Mouse (Mus musculus): ENCODE measurements at regions not wholly inside any gene's neighbourhood (a gene's known extent, or its start where the extent isn't known, plus 50 kb on each side); places are given as distances from the start of the nearest gene placed in this dataset.

GRCm38 (mm10) chr2:128457591-128458209 is 133.3 kb upstream of the Spdye4c start:
- Histone ChIP-seq H3K9me3 (ENCODE audit: control insufficient read depth, low read depth, low read length) (no peaks in the 10 kb centered on the region), H3K27me3 (ENCODE audit: control insufficient read depth, insufficient read depth, low read length) (no peaks in the 10 kb centered on the region), H3K4me1 (ENCODE audit: control insufficient read depth, insufficient read depth, low read length) (no peaks in the 10 kb centered on the region), H3K36me3 (ENCODE audit: control insufficient read depth, insufficient read depth, low read length) (no peaks in the 10 kb centered on the region), H3K4me2 (replicated peaks; ENCODE audit: low read depth, low read length) (no peak overlapping the region), H3K27ac (ENCODE audit: low read length) (no peak overlapping the region), H3K4me3 (ENCODE audit: low read depth, low read length) (no peak overlapping the region), H3K9ac (replicated peaks; ENCODE audit: low read depth, low read length) (no peak overlapping the region)
- no peak for ATAC-seq (ENCODE audit: insufficient number of reproducible peaks, insufficient read depth, low FRiP score, low read depth)
- WGBS: 70% methylated on average over 6 of the region's 6 CpGs

- Histone ChIP-seq H3K4me3 (ENCODE audit: low read depth, low read length) (no peak overlapping the region), H3K4me1 (ENCODE audit: control insufficient read depth, insufficient read depth, low read length) (no peaks in the 10 kb centered on the region), H3K4me2 (replicated peaks; ENCODE audit: low read depth, low read length) (no peak overlapping the region), H3K9ac (replicated peaks; ENCODE audit: low read depth, low read length) (no peak overlapping the region), H3K27me3 (ENCODE audit: control insufficient read depth, insufficient read depth, low read length) (no peaks in the 10 kb centered on the region), H3K27ac (ENCODE audit: low read length) (no peak overlapping the region), H3K9me3 (ENCODE audit: control insufficient read depth, low read depth, low read length) (no peaks in the 10 kb centered on the region), H3K36me3 (ENCODE audit: control insufficient read depth, insufficient read depth, low read length) (no peaks in the 10 kb centered on the region)
- no peak for ATAC-seq (ENCODE audit: insufficient number of reproducible peaks, insufficient read depth, low FRiP score, low read depth)
- 88% methylated on average over 6 of the region's 6 CpGs for WGBS
These were observed 125.6 kb upstream of the Spdye4c start for GRCm38 (mm10) chr2:128465214-128465984.

- ATAC-seq (ENCODE audit: insufficient number of reproducible peaks, insufficient read depth, low FRiP score, low read depth): no peak
- Histone ChIP-seq H3K36me3 (ENCODE audit: control insufficient read depth, insufficient read depth, low read length) (no peaks in the 10 kb centered on the region), H3K9me3 (ENCODE audit: control insufficient read depth, low read depth, low read length) (no peaks in the 10 kb centered on the region), H3K4me3 (ENCODE audit: low read depth, low read length) (no peak overlapping the region), H3K27ac (ENCODE audit: low read length) (no peak overlapping the region), H3K4me2 (replicated peaks; ENCODE audit: low read depth, low read length) (no peak overlapping the region), H3K27me3 (ENCODE audit: control insufficient read depth, insufficient read depth, low read length) (no peaks in the 10 kb centered on the region), H3K4me1 (ENCODE audit: control insufficient read depth, insufficient read depth, low read length) (peaks cover 4% of the 10 kb centered on the region; the same call in 1 of the 2 replicates), H3K9ac (replicated peaks; ENCODE audit: low read depth, low read length) (no peak overlapping the region)
- WGBS: 85% methylated on average over 8 of the region's 8 CpGs
These were observed 123.3 kb upstream of the Spdye4c start for GRCm38 (mm10) chr2:128467490-128468245.

GRCm38 (mm10) chr2:128468323-128468722 is 122.7 kb upstream of the Spdye4c start:
- no peak overlapping the region for H3K27ac ChIP-seq (ENCODE audit: low read length)
- H3K27me3 ChIP-seq (ENCODE audit: control insufficient read depth, insufficient read depth, low read length): no peaks in the 10 kb centered on the region
- 53% methylated on average over 2 of the region's 2 CpGs for WGBS
- H3K9me3 ChIP-seq (ENCODE audit: control insufficient read depth, low read depth, low read length): no peaks in the 10 kb centered on the region
- H3K4me2 ChIP-seq (replicated peaks; ENCODE audit: low read depth, low read length): no peak overlapping the region
- H3K36me3 ChIP-seq (ENCODE audit: control insufficient read depth, insufficient read depth, low read length): no peaks in the 10 kb centered on the region
- no peak overlapping the region for H3K9ac ChIP-seq (replicated peaks; ENCODE audit: low read depth, low read length)
- no peak overlapping the region for H3K4me3 ChIP-seq (ENCODE audit: low read depth, low read length)
- H3K4me1 ChIP-seq (ENCODE audit: control insufficient read depth, insufficient read depth, low read length): peaks cover 4% of the 10 kb centered on the region; the same call in 1 of the 2 replicates
- ATAC-seq (ENCODE audit: insufficient number of reproducible peaks, insufficient read depth, low FRiP score, low read depth): no peak

- no peak overlapping the region for H3K9ac ChIP-seq (replicated peaks; ENCODE audit: low read depth, low read length)
- H3K4me3 ChIP-seq (ENCODE audit: low read depth, low read length): no peak overlapping the region
- no peaks in the 10 kb centered on the region for H3K36me3 ChIP-seq (ENCODE audit: control insufficient read depth, insufficient read depth, low read length)
- WGBS: 57% methylated on average over 5 of the region's 5 CpGs
- no peak overlapping the region for H3K4me2 ChIP-seq (replicated peaks; ENCODE audit: low read depth, low read length)
- 0 out of 2 replicates have a peak overlapping the region, but pooled peaks have one; percentile 21 for H3K27ac ChIP-seq (ENCODE audit: low read length)
- peaks cover 4% of the 10 kb centered on the region; the same call in 1 of the 2 replicates for H3K4me1 ChIP-seq (ENCODE audit: control insufficient read depth, insufficient read depth, low read length)
- H3K9me3 ChIP-seq (ENCODE audit: control insufficient read depth, low read depth, low read length): no peaks in the 10 kb centered on the region
- no peaks in the 10 kb centered on the region for H3K27me3 ChIP-seq (ENCODE audit: control insufficient read depth, insufficient read depth, low read length)
- ATAC-seq (ENCODE audit: insufficient number of reproducible peaks, insufficient read depth, low FRiP score, low read depth): no peak
These were observed 120.7 kb upstream of the Spdye4c start for GRCm38 (mm10) chr2:128470351-128470750.

- Histone ChIP-seq H3K4me3 (ENCODE audit: low read depth, low read length) (no peak overlapping the region), H3K9me3 (ENCODE audit: control insufficient read depth, low read depth, low read length) (no peaks in the 10 kb centered on the region), H3K36me3 (ENCODE audit: control insufficient read depth, insufficient read depth, low read length) (no peaks in the 10 kb centered on the region), H3K4me1 (ENCODE audit: control insufficient read depth, insufficient read depth, low read length) (peaks cover 4% of the 10 kb centered on the region; the same call in 1 of the 2 replicates), H3K9ac (replicated peaks; ENCODE audit: low read depth, low read length) (no peak overlapping the region), H3K27me3 (ENCODE audit: control insufficient read depth, insufficient read depth, low read length) (no peaks in the 10 kb centered on the region), H3K27ac (ENCODE audit: low read length) (no peak overlapping the region), H3K4me2 (replicated peaks; ENCODE audit: low read depth, low read length) (no peak overlapping the region)
- WGBS: 65% methylated on average over 13 of the region's 13 CpGs
- ATAC-seq (ENCODE audit: insufficient number of reproducible peaks, insufficient read depth, low FRiP score, low read depth): no peak
These were observed 117.6 kb upstream of the Spdye4c start for GRCm38 (mm10) chr2:128473241-128473954.

- H3K9ac ChIP-seq (replicated peaks; ENCODE audit: low read depth, low read length): no peak overlapping the region
- H3K4me2 ChIP-seq (replicated peaks; ENCODE audit: low read depth, low read length): no peak overlapping the region
- H3K4me1 ChIP-seq (ENCODE audit: control insufficient read depth, insufficient read depth, low read length): peaks cover 4% of the 10 kb centered on the region; the same call in 1 of the 2 replicates
- H3K36me3 ChIP-seq (ENCODE audit: control insufficient read depth, insufficient read depth, low read length): no peaks in the 10 kb centered on the region
- WGBS: 53% methylated on average over 7 of the region's 7 CpGs
- no peaks in the 10 kb centered on the region for H3K9me3 ChIP-seq (ENCODE audit: control insufficient read depth, low read depth, low read length)
- no peak for ATAC-seq (ENCODE audit: insufficient number of reproducible peaks, insufficient read depth, low FRiP score, low read depth)
- H3K27ac ChIP-seq (ENCODE audit: low read length): no peak overlapping the region
- H3K27me3 ChIP-seq (ENCODE audit: control insufficient read depth, insufficient read depth, low read length): no peaks in the 10 kb centered on the region
- H3K4me3 ChIP-seq (ENCODE audit: low read depth, low read length): no peak overlapping the region
These were observed 117.0 kb upstream of the Spdye4c start for GRCm38 (mm10) chr2:128473997-128474396.

- WGBS: 55% methylated on average over 2 of the region's 2 CpGs
- Histone ChIP-seq H3K4me2 (replicated peaks; ENCODE audit: low read depth, low read length) (no peak overlapping the region), H3K4me1 (ENCODE audit: control insufficient read depth, insufficient read depth, low read length) (peaks cover 2% of the 10 kb centered on the region; the same call in 1 of the 2 replicates), H3K9me3 (ENCODE audit: control insufficient read depth, low read depth, low read length) (no peaks in the 10 kb centered on the region), H3K36me3 (ENCODE audit: control insufficient read depth, insufficient read depth, low read length) (no peaks in the 10 kb centered on the region), H3K4me3 (ENCODE audit: low read depth, low read length) (no peak overlapping the region), H3K27me3 (ENCODE audit: control insufficient read depth, insufficient read depth, low read length) (no peaks in the 10 kb centered on the region), H3K27ac (ENCODE audit: low read length) (no peak overlapping the region), H3K9ac (replicated peaks; ENCODE audit: low read depth, low read length) (no peak overlapping the region)
- ATAC-seq (ENCODE audit: insufficient number of reproducible peaks, insufficient read depth, low FRiP score, low read depth): no peak
These were observed 113.8 kb upstream of the Spdye4c start for GRCm38 (mm10) chr2:128477242-128477641.

Measured in stomach, embryonic 14.5 days (tissue).